Mouse (Mus musculus): ENCODE results near the gene Fos. TPM values are rescaled to one million over a fixed set of nuclear protein-coding genes. Genes with fewer than 3 reads are reported as not detected.

Fos gene
- total RNA-seq (2021), result 10 to 100 TPM in 1 of 2 experiments, 1 to 10 TPM in 1; 8.4 to 18.8 TPM
- long read RNA-seq, experiment 1, transcript Fos-201 (4 exons, 2,108 nt), result major isoform, 16 of 25 reads
- long read RNA-seq, experiment 1, partial matches to known transcripts, result 8 of 25 reads
- long read RNA-seq, experiment 1, other reads (novel, unspliced or antisense), result 0 of 25 reads
- long read RNA-seq, experiment 2, partial matches to known transcripts, result 0 of 1 reads
- long read RNA-seq, experiment 2, other reads (novel, unspliced or antisense), result 0 of 1 reads

DNA sequence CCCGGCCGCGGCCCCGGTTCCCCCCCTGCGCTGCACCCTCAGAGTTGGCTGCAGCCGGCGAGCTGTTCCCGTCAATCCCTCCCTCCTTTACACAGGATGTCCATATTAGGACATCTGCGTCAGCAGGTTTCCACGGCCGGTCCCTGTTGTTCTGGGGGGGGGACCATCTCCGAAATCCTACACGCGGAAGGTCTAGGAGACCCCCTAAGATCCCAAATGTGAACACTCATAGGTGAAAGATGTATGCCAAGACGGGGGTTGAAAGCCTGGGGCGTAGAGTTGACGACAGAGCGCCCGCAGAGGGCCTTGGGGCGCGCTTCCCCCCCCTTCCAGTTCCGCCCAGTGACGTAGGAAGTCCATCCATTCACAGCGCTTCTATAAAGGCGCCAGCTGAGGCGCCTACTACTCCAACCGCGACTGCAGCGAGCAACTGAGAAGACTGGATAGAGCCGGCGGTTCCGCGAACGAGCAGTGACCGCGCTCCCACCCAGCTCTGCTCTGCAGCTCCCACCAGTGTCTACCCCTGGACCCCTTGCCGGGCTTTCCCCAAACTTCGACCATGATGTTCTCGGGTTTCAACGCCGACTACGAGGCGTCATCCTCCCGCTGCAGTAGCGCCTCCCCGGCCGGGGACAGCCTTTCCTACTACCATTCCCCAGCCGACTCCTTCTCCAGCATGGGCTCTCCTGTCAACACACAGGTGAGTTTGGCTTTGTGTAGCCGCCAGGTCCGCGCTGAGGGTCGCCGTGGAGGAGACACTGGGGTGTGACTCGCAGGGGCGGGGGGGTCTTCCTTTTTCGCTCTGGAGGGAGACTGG lies at the start of gene Fos:
Gene Fos (plus strand): TSS at position 410 of the 817 bp plus-strand sequence.
- DNase-seq, result peak; percentile 87 to 90

DNA sequence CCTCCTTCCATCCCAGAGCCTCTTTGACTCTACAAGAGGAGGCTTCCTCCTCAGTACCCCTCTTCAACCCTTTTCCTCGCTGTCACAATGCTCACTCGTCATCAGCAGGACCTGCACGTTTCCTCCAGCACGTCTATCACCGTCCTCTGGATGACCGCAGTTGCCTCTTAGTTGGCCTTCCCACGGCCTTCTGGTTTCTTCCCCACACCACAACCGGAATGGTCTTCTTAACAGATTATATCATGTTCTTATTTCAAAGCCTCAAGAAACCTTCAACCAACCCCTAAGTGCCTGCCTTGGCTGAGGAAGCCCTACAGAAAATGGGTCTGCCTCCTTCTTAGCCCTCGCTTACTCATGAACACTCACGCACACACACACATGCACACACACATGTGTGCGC lies 48.0 kb upstream of the Fos start:
- no peak for DNase-seq

DNA sequence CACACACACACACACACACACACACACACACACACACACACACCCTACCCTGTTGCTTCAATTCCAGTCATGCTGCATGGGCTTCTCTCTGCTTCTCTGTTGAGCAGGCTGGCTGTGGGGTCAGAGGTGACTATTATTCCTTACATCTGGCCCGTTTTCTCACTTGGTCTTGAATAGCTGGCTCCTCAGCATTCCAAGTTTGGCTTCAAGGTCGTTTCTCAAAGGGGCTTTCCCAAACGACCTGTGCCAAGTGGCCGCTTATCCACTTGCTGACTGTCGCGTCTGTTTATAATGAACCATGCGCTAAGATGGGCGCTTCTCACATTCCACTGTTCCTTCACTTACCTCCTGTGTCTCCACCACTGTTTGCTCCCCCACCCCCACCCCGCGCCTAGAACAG lies 47.6 kb upstream of the Fos start:
- DNase-seq, result no peak

DNA sequence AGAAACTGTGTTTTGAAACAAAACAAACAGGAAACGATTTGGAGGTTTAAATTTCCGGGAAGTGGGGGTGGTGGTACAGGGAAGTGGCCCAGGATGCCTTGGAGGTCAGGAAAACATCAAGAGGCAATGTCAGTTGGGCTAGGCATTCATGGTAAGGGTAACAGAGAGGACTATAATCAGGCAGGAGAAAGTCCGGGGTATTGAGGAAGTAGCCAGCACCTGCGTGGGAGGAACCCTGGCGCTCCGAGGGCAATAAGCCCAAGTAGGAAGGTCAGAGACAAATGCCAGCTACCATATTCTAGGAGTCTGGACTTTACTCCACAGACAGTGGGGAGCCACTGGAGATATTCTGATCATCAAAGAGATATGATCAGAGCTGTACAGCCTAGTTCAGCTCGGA lies 45.9 kb upstream of the Fos start:
- no peak for DNase-seq

DNA sequence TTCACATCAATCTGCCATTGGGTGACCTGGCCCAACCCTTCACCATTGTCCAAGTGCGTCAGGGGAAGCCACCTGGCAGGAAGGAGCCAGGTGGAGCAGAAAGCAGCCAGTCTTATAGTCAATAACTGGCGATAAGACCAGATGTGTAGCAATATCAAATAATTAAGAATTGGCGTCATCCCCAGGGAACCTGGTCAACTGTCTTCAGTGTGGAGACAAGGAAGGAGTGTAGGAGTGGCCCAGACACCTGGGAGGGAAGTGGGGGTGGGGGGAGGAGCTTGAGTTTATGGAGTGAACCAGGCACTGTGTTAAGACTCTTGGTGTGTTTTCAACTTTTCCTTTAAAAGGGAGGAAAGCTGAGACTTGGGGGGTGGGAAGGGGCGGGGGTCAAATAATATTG lies 43.7 kb upstream of the Fos start:
- no peak for DNase-seq

DNA sequence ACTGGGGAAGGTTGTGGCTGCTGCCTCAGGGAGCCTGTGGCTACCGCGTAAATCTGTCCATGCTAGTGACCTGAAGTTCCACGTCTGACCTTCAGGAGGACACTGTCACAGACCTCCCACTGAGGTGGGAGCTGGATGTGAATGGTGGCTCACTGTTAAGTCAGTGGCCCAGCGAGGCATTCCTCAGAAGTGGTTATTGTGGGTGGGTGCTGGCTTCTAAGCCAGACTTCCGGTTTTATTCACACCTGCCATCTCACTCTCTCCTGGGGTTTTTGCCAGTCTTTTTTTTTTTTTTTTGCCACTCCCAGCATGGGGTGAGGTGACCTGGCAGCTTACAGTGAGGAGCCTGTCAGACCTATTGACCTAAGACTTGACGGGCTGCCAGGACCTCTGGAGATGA lies 43.3 kb upstream of the Fos start:
- no peak for DNase-seq

DNA sequence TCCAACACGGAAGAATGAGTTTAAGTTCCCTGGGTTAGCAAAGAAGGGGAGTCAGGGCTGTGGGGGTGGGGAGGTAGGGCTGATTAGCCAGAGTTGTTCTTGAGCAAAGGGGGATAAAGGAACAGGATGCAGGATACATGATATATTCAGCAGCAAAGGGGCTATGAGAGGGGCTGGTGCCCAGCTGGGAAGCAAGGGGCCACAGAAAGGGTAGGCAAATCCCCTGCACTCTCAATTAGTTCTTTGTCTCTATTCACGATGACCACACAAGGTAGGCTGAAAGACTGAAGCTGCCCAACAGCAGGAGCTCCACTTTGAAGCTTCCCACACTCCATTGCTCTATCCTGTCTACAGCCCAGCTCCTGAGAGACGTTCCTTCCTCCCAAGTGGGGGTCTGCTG lies 39.8 kb upstream of the Fos start:
- no peak for DNase-seq

DNA sequence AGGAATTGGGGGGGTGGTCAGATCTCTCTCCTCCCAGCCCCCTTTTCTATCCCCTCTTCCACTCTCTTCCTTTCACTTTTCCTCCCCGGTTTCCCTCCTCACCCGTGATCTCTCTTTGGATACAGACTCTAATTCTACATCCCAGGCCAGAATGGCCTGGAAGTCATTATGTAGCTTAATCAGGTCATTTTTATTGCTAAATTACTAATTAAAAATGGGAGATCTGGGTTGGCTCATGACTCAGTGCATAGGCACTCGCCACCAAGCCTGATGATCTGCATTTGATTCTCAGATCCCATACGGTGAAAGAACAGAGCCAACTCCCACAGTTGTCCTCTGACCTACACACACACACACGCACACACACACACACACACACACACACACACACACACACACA lies 39.2 kb upstream of the Fos start:
- no peak for DNase-seq

DNA sequence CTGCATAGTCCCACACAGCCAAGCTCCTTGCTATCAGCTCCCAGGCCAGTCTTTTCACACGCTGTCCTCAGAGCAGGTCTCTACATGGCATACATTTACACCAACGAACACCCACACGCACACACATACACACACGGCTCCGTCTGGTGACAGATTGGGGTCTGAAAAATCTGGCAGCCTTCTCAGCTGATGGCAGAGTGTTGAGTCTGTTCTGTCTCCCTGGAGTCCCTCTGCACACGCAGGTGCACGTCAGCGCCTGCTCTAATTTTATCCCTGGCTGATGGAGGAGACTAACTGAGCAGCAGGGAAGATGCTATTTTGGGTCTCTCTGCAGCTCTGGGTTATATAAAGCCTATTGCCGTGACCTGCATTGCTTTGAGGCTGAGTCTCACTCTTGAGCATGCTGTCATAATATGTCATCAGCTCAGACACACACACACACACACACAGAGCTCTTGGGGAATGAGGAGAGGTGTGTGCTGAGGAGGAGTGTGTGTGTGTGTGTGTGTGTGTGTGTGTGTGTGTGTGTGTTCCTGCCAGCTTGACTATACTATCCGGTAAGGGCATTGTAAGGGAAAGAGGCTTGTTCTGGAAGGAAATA lies 37.6 kb upstream of the Fos start:
- DNase-seq, result peak; percentile 33 to 36

DNA sequence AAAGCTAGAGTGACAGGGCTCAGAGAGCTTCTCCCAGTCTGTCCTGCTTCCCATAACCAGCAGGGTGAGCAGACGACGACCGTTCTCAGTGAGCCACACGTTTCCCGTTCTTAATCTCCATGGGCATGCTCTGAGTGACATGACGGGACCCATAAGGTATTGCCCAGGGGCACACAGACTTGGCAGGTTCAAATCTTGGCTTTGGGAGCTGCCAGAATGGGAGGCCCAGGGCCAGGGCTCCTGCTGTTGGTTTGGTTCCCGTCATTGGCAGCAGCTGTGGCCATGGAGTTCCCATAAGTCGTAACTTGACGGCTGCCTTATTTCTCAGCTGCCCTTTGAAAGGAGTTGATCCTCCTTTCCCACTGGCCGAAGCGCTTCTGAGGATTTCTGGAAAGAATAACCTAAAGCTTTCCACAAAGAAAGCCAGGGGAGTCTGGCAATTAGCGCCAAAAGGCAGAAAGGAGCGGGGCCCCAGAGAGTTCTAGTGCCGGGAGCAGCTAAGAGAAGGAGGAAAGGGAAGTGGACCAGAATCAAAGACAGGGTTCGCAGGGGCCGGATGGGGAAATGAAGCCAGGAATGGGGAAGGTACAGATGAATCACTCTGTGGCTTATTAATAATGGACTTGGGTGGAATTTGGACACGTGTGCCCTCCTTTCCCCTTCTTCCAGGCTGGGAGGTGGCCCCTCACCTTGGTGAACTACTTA lies 36.4 kb upstream of the Fos start:
- DNase-seq, result no peak

DNA sequence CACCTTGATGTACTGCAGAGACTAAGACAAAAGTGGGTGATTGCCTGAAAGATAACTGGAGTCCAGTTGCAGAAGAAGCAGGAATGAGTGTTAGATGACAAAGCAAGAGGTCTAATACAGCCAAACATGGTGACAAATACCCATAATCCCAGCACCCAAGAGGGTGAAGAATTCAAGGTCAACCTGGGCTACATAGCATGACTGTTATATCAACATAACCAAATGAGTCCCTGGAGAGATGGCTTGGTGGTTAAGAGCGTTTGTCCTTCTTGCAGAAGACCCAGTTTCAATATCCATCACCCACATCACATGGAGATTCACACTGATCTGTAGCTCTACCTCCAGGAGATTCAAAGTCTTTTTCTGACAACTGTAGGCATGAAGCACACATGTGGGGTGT lies 30.2 kb upstream of the Fos start:
- DNase-seq, result no peak

DNA sequence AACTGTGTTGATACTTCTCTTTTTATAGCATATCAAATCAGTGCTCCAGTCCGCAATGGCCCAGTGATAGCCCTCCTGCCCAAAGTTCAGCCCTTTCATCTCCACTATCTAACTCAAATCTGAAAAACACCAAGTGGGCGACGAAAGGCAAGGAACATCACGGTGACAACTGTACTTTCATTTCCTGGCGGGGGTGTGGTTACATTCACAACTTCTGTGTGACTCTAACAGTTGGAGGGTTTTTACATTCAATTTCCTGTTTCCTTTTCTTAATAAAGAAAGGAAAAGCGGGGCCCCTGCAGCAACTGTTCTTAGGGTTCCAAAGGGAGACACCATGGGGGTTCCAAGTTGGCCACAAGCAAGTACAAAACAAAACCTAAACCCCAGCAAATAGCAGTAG lies 29.0 kb upstream of the Fos start:
- no peak for DNase-seq

DNA sequence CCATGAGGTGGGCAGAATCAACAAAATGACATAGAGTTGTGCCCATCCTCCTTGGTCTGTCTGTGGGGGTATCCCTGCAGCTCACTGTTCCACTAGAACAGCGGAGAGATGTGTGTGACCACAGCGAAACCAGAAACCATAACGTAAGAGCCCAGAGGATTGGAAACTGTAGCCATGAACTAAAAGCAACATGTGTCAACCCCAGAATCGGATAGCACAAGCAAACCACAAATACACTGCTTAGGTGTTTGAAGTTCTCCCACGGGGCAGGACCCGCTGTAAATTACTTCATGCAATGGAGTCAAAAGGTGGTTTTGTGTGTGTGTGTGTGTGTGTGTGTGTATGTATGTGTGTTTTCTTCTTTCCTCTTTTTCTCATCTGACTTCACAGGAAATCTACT lies 26.7 kb upstream of the Fos start:
- no peak for DNase-seq

DNA sequence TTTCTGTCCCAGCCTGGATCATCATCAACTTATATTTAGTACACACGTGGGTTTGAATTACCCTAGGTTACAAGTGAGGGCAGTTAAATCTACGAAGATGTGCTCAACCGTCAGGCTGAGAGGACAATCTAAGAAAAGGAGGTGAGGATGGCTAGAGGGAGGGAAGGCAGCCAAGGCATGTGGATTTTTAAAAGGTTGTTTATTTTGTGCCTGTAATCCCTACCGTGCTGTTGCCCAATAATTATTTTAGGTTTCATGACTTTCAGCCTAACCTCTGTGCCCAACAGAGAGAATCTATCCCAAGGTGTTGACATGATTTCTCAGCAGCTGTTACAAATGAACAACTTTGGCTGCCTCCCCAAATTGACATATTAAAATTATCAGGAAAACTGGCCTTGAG lies 26.2 kb upstream of the Fos start:
- no peak for DNase-seq

DNA sequence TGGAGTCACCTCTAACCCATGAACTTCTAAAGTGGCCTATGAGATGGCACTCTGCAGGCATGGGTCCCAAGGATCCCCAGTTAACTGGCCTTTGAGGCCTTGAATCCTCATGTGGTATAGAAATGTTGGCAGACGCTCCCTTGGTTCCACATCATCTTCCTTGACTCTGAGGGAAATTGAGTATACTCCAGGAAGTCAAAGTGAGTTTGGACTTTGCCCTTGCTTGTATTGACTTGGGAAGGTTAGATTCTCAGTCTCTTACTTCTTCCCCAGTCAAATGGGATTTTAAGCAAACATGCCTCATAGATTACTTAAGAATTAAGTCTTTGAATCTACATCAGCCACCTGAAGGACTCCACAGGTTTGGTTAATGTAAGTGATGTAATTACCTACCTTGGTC lies 24.2 kb upstream of the Fos start:
- DNase-seq, result no peak

DNA sequence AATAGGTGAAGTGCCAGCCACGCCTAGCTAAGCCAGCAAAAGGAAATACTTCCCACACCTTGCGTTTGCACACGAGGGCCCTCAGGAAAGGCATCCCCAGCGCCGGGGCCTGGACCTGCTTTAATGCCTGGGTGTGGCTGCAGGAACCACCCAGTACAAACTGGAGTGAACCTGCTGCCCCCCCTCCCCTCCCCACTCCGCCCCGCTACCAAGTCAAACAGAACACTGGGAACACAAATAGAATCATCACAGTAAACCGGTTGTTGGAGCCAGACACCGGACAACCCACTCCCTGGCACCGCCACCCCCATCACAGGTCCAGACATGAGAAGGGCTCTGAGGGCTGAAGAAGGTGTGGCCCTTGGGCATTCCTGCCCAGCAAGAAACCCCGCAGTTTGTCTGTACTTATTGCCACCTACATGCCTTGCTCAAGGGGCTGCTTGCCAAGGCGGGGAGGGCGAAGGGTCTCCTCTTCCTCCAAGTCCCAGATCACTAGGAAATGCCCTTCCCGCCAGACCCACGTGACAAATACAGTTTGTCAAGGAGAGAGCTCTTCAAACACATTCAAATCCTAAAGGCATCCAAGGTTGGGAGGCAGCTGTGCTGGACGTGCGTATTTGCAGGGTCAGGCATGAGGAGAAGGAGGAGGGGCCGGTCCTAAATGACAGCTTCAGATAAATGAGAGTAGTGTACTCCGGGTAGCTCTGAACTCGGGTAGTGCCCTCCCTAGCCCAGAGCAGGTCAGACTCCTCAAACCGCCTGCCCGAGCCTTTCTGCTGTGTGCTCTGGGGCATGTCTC lies 21.8 kb upstream of the Fos start:
- DNase-seq, result peak; percentile 48 to 50

DNA sequence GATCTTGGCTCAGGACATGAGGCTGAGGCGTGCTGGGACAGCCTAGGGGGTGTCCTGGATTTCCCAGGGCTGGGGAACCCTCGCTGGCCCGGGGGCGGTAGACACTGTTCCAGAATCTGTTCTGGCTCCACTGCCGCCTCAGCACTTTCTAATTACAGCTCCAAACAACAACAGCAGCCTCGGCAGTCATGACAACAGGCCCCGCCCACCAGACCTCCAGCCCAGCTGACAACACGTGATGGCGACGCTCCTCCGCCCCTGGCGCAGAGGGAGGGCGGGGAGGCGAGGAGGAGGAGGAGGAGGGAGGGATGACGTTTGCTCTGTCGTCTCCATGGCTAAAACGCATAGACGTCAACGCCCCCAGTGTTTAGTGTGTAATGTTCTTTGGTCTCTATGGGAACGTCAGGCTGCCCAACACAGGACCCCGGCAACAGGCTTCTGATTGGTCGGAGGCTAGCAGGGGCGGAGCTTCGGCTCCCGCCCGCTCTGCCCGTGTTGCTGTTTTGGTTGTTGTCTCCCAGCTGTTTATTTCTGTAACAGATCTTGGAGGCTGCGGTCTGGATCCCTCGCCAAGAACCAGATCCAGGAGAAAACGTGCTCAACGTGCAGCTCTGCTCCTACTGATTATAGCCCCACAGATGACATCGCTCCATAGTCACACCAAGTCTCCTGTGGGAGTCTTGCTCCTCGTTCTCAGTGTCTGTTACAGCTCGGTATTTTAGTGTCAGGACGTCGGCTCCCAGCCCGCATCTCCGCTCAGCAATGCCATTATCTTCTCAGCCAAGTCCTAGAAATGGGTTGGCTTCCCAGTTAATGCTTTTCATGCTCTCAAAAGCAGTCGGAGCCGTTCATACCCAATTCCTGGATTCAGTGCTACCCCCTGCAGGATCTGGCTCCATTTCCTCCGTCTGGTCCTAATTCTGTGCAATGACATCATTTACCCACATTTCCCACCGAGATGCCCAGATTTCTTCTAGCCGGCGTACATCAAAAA lies 18.3 kb upstream of the Fos start:
- peak; percentile 97 to 98 for DNase-seq

DNA sequence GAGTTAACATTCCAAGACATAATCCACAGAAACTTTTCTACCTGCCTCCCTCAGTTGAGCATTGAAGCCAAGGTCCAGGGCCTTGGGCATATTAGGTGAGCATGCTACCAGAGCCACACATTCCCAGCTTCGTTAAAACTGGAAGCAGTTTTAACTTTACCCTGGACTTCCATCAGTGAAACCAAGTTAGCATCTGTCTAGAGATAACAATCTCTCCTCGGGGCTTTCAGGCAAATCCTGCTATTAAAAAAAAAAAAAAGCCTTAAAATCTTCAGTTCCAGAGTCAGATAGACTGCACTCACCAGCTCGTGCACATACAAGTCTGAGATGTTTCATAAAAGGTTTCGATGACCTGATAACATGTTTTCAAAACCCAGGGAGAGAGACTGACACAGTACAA lies 17.4 kb upstream of the Fos start:
- no peak for DNase-seq

DNA sequence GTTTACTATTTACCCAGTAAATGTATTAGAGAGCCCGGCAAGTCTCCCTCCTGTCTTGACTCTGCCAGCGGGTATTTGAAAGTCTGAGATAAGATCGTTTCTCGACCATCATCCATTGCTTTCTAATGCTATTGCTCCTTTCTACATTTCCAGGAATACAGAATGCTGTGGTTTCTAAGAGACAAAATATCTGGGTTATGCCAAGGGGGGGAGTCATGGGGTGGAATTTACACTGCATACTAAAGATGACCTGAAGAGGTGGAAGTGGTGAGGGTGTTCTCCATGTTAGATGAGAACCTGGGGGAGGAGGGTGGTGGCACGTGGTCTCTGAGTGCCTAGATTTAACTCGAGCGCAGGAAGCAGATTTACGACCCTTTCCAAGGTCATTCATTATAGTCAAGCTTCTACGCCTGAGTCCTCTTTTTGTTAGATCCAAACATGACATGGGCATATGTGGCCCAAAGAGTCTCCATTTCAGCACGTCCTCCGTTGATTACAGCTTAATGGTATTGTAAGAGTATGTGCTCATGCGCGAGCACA lies 16.7 kb upstream of the Fos start:
- DNase-seq, result peak in 1 of 2 experiments; percentile 37

DNA sequence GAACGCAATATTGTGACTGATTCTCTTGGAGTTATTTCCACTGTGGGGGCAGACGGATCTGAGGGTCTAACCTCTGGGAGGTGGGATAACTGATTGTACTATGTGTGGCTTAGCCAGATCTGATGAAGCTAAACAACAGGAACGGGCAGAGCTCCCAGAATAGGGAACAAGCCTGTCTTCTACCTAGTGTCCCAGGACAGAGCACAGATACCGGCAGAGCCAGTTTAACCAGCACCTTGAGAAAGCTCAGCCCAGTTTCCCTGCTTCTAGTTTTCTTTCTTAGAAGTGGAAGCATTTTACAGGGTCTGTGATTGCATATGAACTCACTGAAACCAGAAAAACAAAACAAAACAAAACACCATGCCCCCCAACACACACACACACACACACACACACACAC lies 13.9 kb upstream of the Fos start:
- DNase-seq, result no peak

Measured in adrenal gland, postnatal 36 days (tissue).